Mouse (Mus musculus) frontal cortex, postnatal 10 days (tissue): ENCODE measurements around the gene Crocc.
A peak's percentile ranks its signal among the peaks of the same experiment; 100 is the strongest.

ENCODE experiments used
- DNase-seq, 2 experiments: peaks; one replicate each; pipeline ENCODE4 v3.0.0; 2022; ENCODE audit warnings: low spot score in 2 of 2, mixed read lengths in 1 of 2

The Crocc gene

DNA sequence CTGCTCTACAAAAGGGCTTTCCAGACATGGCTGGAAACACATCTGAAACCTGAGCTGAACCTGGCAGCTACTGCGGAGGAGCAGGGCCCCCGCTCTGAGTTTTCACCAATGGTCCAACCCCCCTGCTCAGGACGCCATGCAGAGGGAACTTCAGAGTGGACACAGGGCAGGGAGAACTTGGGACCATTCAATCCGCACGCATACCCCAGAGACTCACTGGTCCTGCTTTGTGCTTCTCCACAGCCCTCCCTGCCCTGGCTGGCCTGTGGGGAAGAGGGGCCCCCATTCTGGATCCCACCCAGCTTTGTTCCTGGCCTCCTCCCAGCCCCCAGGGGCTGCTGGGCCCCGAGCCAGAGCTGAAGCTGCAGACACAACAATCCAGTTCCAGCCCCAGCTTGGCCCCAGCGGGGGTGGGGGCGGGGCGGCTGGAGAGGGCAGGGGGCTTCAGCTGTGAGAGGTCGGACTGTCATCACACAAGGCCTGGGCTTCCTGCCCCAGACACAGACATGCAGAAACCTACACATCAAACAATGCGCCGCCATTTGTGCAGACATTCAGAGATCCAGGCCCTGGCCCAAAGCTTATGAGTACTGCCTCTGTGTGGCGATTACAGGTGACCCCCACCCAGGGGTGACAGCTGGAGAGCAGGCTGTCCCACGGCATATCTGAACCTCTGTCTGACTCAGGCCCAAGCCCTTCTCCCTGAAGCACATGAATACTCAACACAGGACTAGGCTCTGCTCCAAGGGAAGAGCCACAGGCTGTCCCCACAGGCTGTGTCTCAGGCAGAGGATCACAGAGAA, 39.3 kb downstream of the Crocc start:
- DNase-seq = peak; percentile 65 to 66

- DNase-seq = no peak
Measured at GRCm38 (mm10) chr4:141020220-141020619, 40.1 kb downstream of the Crocc start.

DNA sequence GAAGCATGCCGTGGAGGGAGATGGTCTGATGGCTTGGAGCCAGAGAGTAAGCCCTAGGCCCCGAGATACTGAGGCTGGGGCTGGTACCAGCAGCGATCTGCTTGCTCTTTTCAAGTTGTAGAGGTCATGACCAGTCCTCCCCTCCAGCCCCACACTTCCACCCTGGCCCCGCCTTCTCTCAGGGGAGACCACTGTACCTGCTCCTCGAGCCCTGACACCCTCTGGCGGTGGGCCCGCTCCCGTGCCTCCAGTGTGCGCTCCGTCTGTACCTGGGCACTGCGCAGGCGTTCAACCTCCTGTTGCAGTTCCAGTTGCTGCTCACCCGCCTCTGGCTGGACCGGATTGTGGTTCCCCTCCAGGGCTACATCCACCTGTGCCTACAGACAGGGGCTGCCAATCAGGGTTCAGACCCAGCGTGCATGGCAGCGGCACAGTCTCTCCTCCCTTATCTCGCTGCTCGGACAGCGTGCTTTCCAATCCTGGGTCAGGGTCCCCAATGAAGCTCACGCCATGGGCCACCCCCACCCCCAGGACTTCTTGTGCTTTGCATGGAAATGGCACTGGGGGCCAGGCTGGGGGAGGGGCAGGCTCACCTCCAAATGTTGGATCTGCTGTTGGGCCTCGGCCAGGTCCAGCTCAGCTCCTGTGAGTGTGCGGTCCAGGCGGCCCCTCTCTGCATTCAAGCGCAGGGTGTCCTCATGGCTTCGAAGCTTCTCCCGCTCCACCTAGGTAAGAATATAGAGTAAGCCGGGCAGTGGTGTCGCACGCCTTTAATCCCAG, 42.5 kb downstream of the Crocc start:
- DNase-seq = no peak

- no peak for DNase-seq
Measured at GRCm38 (mm10) chr4:141016311-141016710, 44.0 kb downstream of the Crocc start.

DNA sequence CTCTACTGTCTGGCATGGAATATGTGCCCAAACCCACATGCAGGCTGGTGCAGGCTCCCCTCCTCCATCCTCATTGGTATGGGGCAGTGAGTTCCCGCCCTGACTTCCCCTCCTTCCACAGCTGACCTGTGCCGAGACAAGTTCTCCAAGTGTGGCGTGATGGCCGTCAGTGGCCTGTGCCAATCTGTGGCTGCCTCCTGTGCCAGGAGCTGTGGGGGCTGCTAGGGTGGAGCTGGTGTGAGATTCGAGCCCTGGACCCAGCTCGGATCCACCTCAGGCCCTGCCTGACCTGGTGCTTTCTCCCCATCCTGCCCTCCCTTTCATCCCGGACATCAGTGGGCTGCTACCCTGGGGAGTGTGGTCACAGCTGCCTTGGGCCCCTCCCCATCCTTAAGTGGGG, 45.0 kb downstream of the Crocc start:
- no peak for DNase-seq

DNA sequence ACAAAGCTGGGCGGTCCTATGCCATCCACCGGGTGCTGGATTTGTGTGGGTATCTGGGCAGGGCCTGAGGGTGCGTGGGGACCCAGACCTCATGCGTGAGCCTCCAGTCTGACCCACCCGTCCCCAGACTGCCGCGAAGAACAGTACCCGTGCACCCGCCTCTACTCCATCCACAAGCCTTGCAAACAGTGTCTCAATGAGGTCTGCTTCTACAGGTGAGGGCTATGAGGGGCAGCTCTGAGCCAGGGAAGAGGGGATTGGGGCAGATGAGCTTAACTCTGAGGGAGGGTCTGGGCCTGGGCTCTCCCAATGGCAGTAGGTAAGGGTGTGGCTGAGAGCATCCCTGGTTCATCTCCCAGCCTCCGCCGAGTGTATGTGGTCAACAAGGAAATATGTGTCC, 45.5 kb downstream of the Crocc start:
- no peak for DNase-seq

- no peak for DNase-seq
Measured at GRCm38 (mm10) chr4:141014114-141014513, 46.2 kb downstream of the Crocc start.

DNA sequence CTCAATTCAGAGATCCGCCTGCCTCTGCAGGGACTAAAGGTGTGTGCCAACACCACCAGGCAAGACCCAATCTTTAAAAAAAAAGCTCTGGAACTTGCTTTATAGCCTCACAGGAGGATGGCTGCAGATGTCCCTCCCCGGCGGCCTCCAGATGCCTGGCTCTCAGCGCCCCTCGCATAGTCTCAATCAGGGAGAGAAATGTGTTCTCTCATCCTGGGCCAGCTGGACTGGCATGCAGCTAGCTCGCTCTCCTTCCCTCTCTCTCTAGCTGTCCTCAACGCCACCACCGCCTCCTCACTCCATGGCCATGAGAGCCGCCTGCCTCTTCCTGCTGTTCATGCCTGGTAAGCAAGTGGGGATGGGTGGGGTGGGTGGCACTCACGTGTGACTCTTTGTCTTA, 47.8 kb downstream of the Crocc start:
- no peak for DNase-seq

- no peak for DNase-seq
Measured at GRCm38 (mm10) chr4:141011556-141012328, 48.6 kb downstream of the Crocc start.

- no peak for DNase-seq
Measured at GRCm38 (mm10) chr4:141010941-141011429, 49.4 kb downstream of the Crocc start.

GRCm38 (mm10) chr4:141010526-141010925, 49.8 kb downstream of the Crocc start:
- DNase-seq = no peak

GRCm38 (mm10) chr4:141010118-141010517, 50.2 kb downstream of the Crocc start, which contains the start of gene Mfap2:
Gene Mfap2 (plus strand): TSS chr4:141010418.
- DNase-seq = no peak

GRCm38 (mm10) chr4:141008028-141008427, 52.3 kb downstream of the Crocc start:
- no peak for DNase-seq

DNA sequence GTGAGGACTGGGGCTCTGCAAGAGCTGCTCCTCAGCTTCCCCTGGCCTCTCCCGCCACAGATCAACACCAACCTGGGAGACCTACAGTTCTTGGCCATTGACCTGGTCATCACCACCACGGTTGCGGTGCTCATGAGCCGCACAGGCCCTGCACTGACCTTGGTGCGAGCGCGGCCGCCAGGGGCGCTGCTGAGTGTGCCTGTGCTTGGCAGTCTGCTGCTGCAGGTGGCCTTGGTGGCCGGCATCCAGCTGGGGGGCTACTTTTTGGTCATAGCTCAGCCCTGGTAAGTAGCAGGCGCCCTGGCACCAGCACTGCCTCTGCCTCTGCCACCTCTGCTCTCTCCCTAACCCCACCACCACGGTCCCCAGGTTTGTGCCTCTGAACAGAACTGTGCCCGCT, 54.4 kb downstream of the Crocc start:
- DNase-seq = no peak

DNA sequence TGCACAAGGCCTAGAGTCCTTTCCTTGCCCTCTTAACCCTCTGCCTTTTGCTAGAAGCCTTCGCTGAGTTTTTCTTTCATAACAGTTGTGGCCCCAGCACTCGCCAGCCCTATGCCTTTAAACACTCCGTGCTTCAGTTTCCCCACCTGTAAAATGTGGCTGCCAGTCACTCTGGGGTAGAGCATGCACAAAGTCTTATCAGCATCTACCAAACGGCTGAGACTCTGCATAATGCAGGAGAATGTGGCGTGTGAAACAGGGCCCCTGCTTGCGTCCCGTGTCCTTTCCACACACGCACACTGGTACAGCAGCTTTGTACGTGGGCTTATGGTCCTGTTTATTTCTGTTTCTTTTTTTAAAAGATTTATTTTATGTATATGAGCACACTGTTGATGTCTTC, 63.5 kb downstream of the Crocc start:
- no peak for DNase-seq

DNA sequence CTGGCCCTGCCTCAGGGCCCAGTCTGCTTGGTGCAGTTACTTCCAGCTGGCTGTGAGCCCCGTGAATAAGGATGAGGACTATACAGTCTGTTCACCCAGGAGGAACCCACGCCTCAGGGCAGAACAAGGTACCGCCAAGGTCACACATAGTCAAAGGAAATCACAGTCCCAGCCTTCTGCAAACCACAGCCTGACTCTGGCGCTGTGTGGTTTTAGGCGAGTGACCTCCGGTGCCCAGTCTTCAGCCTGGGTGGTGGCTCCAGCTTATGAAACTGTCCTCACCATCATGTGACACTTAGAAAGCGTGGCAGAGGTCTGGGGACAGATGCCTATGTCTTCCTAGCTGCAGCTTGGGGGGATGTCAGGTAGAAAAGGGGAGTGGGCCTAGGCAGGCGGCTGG, 64.5 kb downstream of the Crocc start:
- DNase-seq = no peak

DNA sequence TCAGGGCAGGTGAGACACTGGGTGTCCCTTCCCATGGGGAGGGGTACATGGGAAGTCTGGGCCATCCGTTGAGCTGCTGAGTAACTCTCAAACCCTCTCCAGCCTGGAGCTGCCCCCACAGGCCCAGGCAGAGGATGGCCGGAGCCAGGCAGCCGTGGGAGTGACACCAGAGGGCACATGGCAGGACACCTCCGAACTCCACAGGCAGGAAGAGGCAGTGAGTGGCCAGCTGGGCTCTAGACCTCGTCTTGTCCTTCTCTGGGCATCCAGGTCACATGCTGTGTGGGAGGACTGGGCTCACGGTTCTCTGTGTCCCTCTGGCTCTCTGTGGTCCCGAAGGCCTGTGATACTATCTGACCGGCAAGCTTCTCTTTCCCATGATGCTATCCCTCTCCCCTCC, 66.5 kb downstream of the Crocc start:
- DNase-seq = no peak

DNA sequence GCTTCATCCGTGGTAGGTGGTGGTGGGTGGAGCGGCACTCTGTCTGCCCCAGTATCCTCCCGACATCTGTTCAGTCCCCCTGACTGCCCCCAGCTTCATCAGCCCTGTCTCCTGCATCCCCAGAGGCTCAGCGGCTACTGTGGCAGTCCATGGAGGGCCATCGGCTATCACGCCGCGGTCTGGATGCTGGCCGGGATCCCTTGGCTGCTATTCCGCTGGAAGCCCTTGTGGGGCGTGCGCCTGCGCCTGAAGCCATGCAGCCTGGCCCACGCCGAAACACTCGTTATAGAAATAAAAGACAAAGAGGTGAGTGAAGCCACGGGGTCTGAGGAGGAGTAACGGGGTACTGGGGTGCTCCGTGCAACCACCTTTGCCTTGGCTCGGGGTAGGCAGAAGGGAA, 68.1 kb downstream of the Crocc start:
- DNase-seq = no peak

- no peak for DNase-seq
Measured at GRCm38 (mm10) chr4:140989447-140989846, 70.9 kb downstream of the Crocc start.

DNA sequence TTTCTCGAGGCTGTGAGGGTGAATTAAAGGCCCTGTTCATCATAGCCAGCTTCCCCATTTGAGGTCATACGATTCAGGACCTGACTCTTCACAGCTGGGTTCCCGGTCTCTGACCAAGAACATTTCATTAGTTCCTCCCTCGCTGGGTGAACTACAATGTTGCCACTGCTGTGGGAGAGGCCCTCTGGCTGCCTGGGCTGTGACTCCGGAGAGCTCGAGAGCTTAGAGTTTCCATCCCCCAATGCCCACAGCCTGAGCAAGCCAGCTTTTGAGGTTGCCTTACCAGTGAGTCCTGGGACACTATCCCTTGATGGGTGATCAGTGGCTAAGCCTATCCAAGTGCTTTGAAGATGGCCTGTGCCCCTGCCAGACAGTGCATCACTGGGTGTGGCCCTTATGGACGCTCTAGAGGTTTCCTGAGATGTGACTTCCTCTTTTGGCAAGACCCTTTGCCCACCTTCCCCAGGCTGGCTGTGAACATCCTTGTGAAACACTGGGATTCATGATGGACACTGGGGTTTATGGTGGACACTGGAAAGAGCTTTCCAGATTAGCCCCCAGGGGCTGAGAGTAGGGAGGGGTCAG, 71.6 kb downstream of the Crocc start:
- no peak for DNase-seq

- DNase-seq = no peak
Measured at GRCm38 (mm10) chr4:140987476-140987875, 72.9 kb downstream of the Crocc start.
